Mouse (Mus musculus): ENCODE results near the gene Ddah2. TPM values are rescaled to one million over a fixed set of nuclear protein-coding genes. Genes with fewer than 3 reads are reported as not detected.
A peak's percentile ranks its signal among the peaks of the same experiment; 100 is the strongest.

Ddah2 gene
- total RNA-seq (2021): 10 to 100 TPM; 13.7 to 15.8 TPM
- long read RNA-seq, experiment 1, transcript Ddah2-201 (7 exons, 1,342 nt): major isoform, 7 of 12 reads
- long read RNA-seq, experiment 1, partial matches to known transcripts: 2 of 12 reads
- long read RNA-seq, experiment 1, other reads (novel, unspliced or antisense): 3 of 12 reads
- long read RNA-seq, experiment 2, transcript Ddah2-201 (7 exons, 1,342 nt): major isoform, 10 of 11 reads
- long read RNA-seq, experiment 2, partial matches to known transcripts: 1 of 11 reads
- long read RNA-seq, experiment 2, other reads (novel, unspliced or antisense): 0 of 11 reads

DNA sequence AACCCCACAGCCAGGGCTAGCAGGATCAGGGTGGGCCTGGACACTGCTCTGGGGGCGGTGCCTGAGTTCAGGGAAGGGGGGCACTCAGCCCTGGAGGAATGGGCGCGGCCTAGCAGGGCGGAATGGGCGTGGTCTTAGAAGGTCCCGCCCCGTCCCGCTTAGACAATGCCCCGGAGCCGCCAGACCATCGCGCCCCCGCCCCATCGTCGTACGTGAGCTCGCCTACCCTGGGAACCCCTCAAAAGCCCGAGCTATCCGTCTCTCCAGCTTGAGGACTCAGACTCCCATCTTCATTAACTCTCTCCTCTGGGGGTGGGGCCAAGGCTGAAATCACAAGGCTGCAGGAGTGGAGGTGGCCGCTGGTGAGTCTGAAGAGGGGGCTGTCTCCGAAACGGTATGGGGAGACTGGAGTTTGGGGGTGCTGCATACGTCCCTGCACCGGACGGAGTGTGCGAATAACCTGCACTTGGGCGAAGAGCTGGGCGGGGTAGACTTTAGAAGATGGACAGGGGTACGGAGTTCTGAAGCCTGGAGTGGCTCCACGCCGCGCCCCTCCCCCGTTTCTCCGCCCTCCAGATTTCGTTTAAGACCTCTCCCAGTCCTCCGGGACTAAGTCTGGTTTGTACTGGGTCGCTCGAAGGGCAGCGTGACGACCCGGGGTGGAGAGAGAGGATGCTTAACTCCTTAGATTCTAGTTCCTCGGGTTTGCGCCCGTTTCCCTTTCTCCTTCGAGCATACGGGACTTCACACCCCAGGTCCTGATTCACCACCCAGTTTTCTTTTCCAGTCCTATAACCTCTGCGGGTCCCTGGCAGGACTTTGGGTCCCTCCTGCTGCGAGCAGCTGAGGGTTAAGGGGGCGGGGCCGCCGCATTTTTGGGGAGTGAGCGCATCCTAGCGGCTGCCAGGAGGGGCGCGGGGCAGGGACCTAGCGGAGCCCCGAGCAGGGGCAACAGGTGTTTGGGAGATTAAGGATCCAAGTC lies at the start of gene Ddah2:
Gene Ddah2 (plus strand): TSS at position 125 of the 982 bp plus-strand sequence.
- peak; percentile 83 for TF ChIP-seq CTCF (conservative IDR thresholded peaks at IDR 0.05)
- DNase-seq (ENCODE audit: low spot score in 2 of 2): peak; percentile 62 to 73

DNA sequence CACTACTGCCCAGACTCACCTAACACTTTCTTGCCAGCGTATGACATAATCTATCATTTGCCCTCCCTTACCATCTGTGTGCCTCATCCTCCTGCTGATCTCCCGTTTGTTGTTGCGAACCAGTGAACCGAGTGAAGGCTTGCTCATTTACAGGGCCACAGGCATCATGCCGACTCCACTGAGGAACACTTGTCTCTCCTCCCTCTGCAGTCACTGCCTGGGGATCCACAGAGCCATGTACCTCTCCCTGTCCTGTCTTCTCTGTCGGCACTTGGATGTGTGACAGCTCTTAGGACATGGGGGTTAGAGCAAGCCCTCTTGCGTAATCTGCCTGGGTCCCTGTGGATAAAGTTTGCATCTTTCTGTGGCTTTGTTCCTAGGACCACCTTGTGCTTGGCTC lies 49.2 kb upstream of the Ddah2 start:
- no peak for TF ChIP-seq CTCF (conservative IDR thresholded peaks at IDR 0.05)
- Histone ChIP-seq H3K4me3 (no peak overlapping the region), H3K27ac (no peak overlapping the region)
- no peak for DNase-seq (ENCODE audit: low spot score in 2 of 2)

More for the DNA sequence above, at the start of gene Ddah2:
- peak within 1 kb of the TSS; percentile 69 for H3K27ac ChIP-seq
- H3K4me3 ChIP-seq: peak within 1 kb of the TSS; percentile 62

DNA sequence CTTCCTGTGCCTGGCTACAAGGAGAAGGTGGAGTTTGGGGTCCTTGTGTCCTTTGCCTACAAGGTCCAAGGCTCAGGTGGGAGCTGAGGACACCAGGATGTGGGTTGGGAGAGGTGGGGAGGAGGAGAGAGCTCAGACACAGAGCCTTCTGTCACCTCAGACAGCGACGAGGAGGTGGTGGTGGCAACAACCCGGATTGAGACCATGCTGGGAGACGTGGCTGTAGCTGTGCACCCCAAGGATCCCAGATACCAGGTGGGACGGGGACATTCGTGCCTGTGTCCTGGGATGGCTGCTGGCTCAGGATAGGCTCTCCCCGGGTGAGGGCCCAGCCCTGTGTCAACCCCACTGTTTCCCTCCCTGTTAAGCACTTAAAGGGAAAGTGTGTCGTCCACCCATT lies 47.4 kb upstream of the Ddah2 start:
- no peak for DNase-seq (ENCODE audit: low spot score in 2 of 2)
- no peak for TF ChIP-seq CTCF (conservative IDR thresholded peaks at IDR 0.05)
- Histone ChIP-seq H3K27ac (no peak overlapping the region), H3K4me3 (no peak overlapping the region)

DNA sequence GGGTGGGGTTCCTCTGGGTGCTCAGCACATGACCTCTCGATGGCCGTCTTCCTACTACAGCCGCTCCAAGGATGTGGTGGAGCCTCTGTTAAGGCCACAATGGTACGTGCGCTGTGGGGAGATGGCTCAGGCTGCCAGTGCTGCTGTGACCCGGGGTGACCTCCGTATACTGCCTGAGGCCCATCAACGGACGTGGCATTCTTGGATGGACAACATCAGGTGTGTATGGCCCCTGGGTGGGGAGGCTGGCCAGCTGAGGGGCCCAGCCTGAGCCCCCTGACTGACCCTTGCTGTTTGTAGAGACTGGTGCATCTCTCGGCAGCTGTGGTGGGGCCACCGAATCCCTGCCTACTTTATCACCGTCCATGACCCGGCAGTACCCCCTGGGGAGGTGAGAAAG lies 46.4 kb upstream of the Ddah2 start:
- no peak for TF ChIP-seq CTCF (conservative IDR thresholded peaks at IDR 0.05)
- Histone ChIP-seq H3K4me3 (no peak overlapping the region), H3K27ac (no peak overlapping the region)
- DNase-seq (ENCODE audit: low spot score in 2 of 2): no peak

DNA sequence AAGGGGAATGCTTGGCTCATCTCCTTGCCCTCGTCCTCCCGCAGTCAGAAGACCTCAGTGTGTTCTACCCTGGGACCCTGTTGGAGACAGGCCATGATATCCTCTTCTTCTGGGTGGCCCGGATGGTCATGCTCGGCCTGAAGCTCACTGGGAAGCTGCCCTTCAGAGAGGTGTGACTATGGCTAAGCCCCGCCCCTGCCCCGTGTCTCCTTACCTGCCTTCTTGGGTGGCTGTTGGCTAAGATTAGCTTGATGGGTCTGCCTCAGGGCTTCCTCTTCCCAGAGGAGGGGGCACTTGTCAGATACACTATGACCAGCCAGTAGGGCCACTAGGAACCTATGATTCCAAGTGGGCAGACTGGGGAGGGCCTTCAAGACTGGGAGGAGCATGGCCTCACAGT lies 45.6 kb upstream of the Ddah2 start:
- DNase-seq (ENCODE audit: low spot score in 2 of 2): no peak
- TF ChIP-seq CTCF (conservative IDR thresholded peaks at IDR 0.05): no peak
- no peak overlapping the region for H3K27ac ChIP-seq
- no peak overlapping the region for H3K4me3 ChIP-seq

DNA sequence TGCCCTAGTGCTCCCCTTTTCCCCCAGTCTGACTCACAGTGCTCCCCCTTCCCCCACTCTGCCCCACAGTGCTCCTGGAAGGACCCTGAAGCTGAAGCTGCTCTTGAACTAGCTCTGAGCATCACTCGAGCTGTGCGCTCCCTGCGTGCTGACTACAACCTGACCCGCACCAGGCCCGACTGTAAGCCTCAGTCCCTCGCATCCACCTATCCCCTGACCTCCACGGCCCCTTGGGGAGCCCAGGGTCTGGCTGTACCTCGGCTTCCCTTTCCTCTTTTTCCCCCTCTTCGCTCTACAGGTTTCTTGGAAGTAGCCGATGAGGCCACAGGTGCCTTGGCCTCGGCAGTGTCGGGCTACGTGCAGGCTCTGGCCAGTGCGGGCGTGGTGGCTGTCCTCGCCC lies 43.5 kb upstream of the Ddah2 start:
- Histone ChIP-seq H3K4me3 (no peak overlapping the region), H3K27ac (no peak overlapping the region)
- no peak for TF ChIP-seq CTCF (conservative IDR thresholded peaks at IDR 0.05)
- DNase-seq (ENCODE audit: low spot score in 2 of 2): no peak

DNA sequence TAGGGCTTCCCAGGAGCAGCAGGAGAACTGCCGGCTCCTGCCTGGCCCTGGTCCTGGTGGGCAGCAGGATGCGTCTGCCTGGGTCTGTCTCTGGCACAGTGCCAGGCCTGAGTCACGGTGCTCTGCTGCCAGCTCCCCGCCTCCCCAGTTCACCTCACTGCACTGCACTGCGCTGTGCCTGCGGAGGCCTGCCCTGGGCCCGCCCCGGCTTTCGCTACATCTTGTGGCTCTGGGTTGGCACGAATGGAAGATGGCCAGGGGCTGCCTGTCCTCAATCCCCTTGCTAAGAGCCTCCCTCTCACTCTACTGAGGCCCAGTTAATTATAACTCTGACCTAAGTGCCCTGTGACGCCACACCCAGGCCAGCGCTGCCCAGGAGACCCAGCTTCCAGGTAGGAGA lies 42.5 kb upstream of the Ddah2 start, which contains the start of gene Vwa7:
Gene Vwa7 (plus strand): TSS at position 204 of the 400 bp plus-strand sequence.
- Histone ChIP-seq H3K27ac (no peak within 1 kb of the TSS), H3K4me3 (no peak within 1 kb of the TSS)
- DNase-seq (ENCODE audit: low spot score in 2 of 2): no peak
- TF ChIP-seq CTCF (conservative IDR thresholded peaks at IDR 0.05): no peak

DNA sequence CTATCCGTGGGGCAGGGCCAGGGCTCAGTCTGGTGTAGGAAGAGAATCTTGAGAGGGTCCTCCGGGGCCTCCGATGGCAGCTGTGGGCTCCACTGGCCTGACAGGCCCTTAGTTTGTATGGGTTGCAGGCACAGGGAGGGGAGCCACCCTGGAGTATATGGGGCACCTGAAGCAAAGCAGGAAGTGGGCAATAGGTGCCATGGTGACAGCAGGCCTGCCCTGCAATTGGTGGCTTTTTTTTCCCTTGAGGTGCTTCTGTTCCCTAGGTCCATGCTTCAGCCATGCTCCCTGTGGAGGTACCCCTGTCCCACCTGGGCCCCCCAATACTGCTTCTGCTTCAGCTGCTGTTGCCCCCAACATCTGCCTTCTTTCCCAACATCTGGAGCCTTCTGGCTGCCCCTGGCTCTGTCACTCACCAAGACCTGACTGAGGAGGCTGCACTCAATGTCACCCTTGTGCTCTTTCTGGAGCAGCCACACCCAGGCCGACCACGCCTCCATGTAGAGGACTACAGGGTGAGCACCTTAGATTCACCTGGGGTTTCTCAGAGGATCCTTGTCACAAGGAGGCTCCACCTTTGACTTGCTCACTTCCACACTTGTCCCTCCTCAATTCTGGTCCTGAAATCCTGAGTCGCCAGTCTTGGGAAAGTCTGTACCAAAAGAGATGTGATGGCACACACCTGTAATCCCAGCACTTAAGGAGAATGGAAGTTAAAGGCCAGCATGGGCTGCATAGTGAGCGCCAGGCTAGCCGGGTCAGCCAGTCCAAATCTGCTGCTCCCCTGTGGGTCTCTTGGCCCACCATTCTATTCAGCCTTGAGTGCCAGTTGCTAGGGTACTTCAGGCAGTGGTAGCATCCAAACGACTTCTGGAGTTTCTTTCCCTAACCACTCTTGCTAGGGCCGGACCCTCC lies 41.8 kb upstream of the Ddah2 start:
- DNase-seq (ENCODE audit: low spot score in 2 of 2): no peak
- Histone ChIP-seq H3K27ac (no peak overlapping the region), H3K4me3 (no peak overlapping the region)
- TF ChIP-seq CTCF (conservative IDR thresholded peaks at IDR 0.05): no peak

DNA sequence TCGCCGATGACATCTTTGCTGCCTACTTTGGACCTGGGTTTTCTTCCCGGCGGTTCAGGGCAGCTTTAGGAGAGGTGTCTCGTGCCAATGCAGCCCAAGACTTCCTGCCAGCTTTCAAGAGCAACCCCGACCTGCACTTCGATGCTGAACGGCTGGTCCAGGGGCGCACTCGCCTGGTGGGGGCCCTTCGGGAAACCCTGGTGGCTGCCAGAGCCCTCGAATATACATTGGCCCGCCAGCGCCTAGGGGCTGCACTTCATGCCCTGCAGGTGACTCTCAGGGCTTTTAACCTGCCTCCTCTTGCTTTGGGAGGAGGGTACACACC lies 41.2 kb upstream of the Ddah2 start:
- H3K4me3 ChIP-seq: no peak overlapping the region
- no peak overlapping the region for H3K27ac ChIP-seq
- TF ChIP-seq CTCF (conservative IDR thresholded peaks at IDR 0.05): no peak
- no peak for DNase-seq (ENCODE audit: low spot score in 2 of 2)

DNA sequence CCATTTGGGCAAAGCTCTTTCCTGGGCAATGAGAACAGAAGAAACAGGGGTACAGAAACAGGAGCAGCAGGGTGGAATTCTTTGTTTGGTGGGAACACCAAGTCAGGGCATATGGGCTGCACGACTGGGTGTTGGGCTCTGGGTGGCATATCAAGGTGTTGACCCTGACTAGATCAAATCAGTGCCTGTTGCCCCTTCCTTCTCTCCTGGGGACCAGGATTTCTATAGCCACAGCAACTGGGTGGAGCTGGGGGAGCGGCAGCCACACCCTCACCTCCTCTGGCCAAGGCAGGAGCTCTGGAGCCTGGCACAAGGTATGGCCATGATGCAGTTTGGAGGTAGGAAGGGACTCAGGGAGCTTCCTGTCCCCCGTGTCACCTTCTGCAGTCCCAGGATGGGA lies 40.7 kb upstream of the Ddah2 start:
- Histone ChIP-seq H3K27ac (no peak overlapping the region), H3K4me3 (no peak overlapping the region)
- no peak for TF ChIP-seq CTCF (conservative IDR thresholded peaks at IDR 0.05)
- no peak for DNase-seq (ENCODE audit: low spot score in 2 of 2)

DNA sequence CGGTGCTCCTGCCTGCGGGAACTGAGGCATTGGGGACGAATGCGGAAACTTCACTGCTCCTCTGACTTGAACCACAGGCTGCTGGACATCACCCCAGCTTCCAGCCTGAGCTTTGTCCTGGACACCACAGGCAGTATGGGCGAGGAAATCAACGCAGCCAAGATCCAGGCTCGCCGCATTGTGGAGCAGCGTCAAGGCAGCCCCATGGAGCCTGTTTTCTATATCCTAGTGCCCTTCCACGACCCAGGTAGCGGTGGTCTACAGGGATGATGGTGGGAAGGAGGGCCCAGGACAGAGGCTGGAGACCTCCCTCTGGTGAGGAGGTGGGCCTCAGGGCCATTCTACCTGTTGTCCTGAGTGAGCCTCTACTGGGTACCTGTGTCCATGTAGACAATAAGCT lies 38.9 kb upstream of the Ddah2 start:
- DNase-seq (ENCODE audit: low spot score in 2 of 2): no peak
- no peak for TF ChIP-seq CTCF (conservative IDR thresholded peaks at IDR 0.05)
- H3K4me3 ChIP-seq: no peak overlapping the region

DNA sequence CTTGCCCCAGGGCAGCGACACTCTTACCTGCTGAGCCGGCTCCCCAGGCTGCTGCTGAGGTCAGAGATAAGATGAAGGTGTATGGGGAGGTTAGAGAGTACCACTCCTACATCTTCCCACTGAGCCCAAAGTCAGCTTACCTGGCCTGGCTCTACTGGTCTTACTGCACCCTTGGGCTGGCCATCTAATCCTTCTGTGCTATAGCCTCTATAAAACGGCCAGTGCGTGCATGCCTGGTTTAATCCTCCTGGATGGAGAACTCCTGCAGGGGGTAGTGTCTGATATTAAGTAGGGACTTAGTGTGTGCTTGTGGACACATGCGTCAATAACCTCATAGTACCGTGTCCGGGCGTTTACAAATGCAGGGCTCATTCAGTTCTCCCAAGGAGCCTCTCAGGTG lies 38.3 kb upstream of the Ddah2 start:
- TF ChIP-seq CTCF (conservative IDR thresholded peaks at IDR 0.05): no peak
- no peak for DNase-seq (ENCODE audit: low spot score in 2 of 2)
- Histone ChIP-seq H3K27ac (no peak overlapping the region), H3K4me3 (no peak overlapping the region)

More for the DNA sequence above, 38.9 kb upstream of the Ddah2 start:
- no peak overlapping the region for H3K27ac ChIP-seq
